Mouse (Mus musculus) liver, postnatal 0 days (tissue): ENCODE data around the gene Cemip2. TPM values are rescaled to one million over a fixed set of nuclear protein-coding genes. Genes with fewer than 3 reads are reported as not detected.

ENCODE experiments used
- ATAC-seq: fragments of 200-750 bp; cut with Nextera tagmentation; 2 replicates; pipeline ENCODE4 v1.8.0; 2017; ENCODE audit warnings: mild to moderate bottlenecking, moderate library complexity
- DNase-seq: peaks from one replicate; pipeline ENCODE4 v3.0.0-alpha.2; 2016
- H3K27ac ChIP-seq: fragments of 300-500 bp; sonication (generic); 2 replicates; pipeline ENCODE4 v1.5.1; 2014; ENCODE audit warnings: antibody characterized with exemption, moderate library complexity, mild to moderate bottlenecking, low read depth
- H3K27me3 ChIP-seq: fragments of 300-500 bp; sonication (generic); 2 replicates; pipeline ENCODE4 v1.6.1; 2014; ENCODE audit warnings: low read length, control low read depth, mixed read lengths; ENCODE audit not compliant: insufficient read depth
- H3K36me3 ChIP-seq: fragments of 300-500 bp; sonication (generic); replicated peaks from 2 replicates; pipeline ENCODE4 v1.6.1; 2014; ENCODE audit warnings: mild to moderate bottlenecking, control low read depth, low read length, moderate library complexity, mixed read lengths; ENCODE audit not compliant: insufficient read depth
- H3K4me1 ChIP-seq: fragments of 300-500 bp; sonication (generic); 2 replicates; pipeline ENCODE4 v1.6.1; 2014; ENCODE audit warnings: antibody characterized with exemption, mild to moderate bottlenecking, control low read depth; ENCODE audit not compliant: insufficient read depth
- H3K4me2 ChIP-seq: fragments of 300-500 bp; sonication (generic); 2 replicates; pipeline ENCODE4 v1.6.1; 2014; ENCODE audit warnings: low read depth, mild to moderate bottlenecking, low read length, moderate library complexity, mixed read lengths
- H3K4me3 ChIP-seq: fragments of 300-500 bp; sonication (generic); 2 replicates; pipeline ENCODE4 v1.5.1; 2014; ENCODE audit warnings: low read depth, low read length
- H3K9ac ChIP-seq: fragments of 300-500 bp; sonication (generic); replicated peaks from 2 replicates; pipeline ENCODE4 v1.6.1; 2014; ENCODE audit warnings: mild to moderate bottlenecking, moderate library complexity
- H3K9me3 ChIP-seq: fragments of 300-500 bp; sonication (generic); 2 replicates; pipeline ENCODE4 v1.6.1; 2016; ENCODE audit warnings: mild to moderate bottlenecking, control low read depth, low read length, mixed read lengths
- CTCF ChIP-seq: sonication (generic); IDR thresholded peaks from 2 replicates; pipeline ENCODE4 v1.5.1; 2016; ENCODE audit warnings: antibody characterized with exemption, low read depth
- EP300 ChIP-seq: IDR thresholded peaks from 2 replicates; pipeline ENCODE4 v1.6.1; 2016; ENCODE audit warnings: antibody characterized with exemption, low read depth, mild to moderate bottlenecking
- WGBS: fragments of 180-500 bp; shearing (Covaris S2); extraction: QIAGEN DNeasy Blood & Tissue Kit; methylation state at CpG from one replicate; pipeline ENCODE4 v1.1.7; 2014; ENCODE audit not compliant: insufficient replicate concordance; 5-methylcytosine and 5-hydroxymethylcytosine counted together
- polyA plus RNA-seq: library from polyadenylated mRNA; unstranded; fragments of >200 nt; fragmentation: Nextera tagmentation; extraction: Ambion mirVana; gene quantifications from 2 replicates; pipeline ENCODE4 v1.2.1, GENCODE M21; 2015

Cemip2 gene
- polyA plus RNA-seq, 1 experiment from 2014 or later, result 6.6 TPM

GRCm38 (mm10) chr19:21824146-21824545 is 46.0 kb downstream of the Cemip2 start:
- Histone ChIP-seq H3K27ac (no peak overlapping the region), H3K4me2 (no peak overlapping the region), H3K9me3 (no peaks in the 10 kb centered on the region), H3K9ac (no peak overlapping the region), H3K36me3 (peaks cover 19% of the 10 kb centered on the region), H3K4me1 (no peaks in the 10 kb centered on the region), H3K27me3 (no peaks in the 10 kb centered on the region), H3K4me3 (no peak overlapping the region)
- DNase-seq, result no peak
- ATAC-seq, result no peak
- TF ChIP-seq CTCF (no peak), EP300 (no peak)
- 82% methylated on average over 5 of the region's 5 CpGs for WGBS

DNA sequence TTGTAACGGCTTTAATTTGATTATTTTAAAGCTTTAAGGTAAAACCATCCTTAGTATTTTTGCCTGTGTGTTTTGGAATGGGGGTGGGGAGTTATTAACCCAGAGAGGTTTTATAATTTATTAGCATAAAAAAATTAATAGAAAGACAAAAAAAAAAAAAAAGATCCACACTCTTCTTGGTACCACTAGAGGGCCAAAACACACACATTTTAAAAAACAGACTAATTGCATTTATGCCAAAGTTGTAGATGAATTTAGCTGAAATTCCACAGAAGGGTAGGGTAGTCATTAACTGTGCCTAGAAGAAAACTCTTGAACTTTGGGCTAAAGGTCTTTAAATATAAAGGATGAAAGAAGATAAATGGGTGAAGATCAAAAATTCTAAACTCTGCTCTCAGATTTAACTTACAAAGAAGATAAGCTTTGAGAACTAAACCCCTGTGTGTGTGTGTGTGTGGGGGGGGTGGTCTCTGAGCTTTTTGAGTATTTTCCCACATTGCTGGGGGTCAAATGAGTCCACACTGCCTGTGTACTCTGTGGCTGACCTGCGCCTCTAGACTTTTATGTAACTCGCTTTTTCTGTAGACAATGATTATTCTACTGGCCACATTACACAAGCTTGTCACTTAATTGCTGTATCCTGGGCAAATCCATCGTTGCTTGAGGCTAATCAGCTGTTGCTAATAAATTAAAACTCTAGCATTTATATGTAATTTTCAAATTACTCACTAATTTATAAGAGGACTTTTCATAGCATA is 47.2 kb downstream of the Cemip2 start:
- Histone ChIP-seq H3K9me3 (no peaks in the 10 kb centered on the region), H3K9ac (no peak overlapping the region), H3K27ac (no peak overlapping the region), H3K4me3 (no peak overlapping the region), H3K36me3 (peaks cover 29% of the 10 kb centered on the region), H3K27me3 (no peaks in the 10 kb centered on the region), H3K4me2 (no peak overlapping the region), H3K4me1 (no peaks in the 10 kb centered on the region)
- no peak for ATAC-seq
- 76% methylated on average over 4 of the region's 4 CpGs for WGBS
- TF ChIP-seq CTCF (peak; percentile 20; the same call in 1 of the 2 replicates), EP300 (no peak)
- no peak for DNase-seq

GRCm38 (mm10) chr19:21833416-21833992 is 55.4 kb downstream of the Cemip2 start:
- 0 out of 2 replicates have a peak, but pooled peaks have one; percentile 23 for TF ChIP-seq EP300
- no peak for TF ChIP-seq CTCF
- Histone ChIP-seq H3K9ac (no peak overlapping the region), H3K36me3 (peaks cover 61% of the 10 kb centered on the region), H3K27me3 (no peaks in the 10 kb centered on the region), H3K4me3 (no peak overlapping the region), H3K9me3 (no peaks in the 10 kb centered on the region), H3K4me2 (no peak overlapping the region), H3K4me1 (no peaks in the 10 kb centered on the region), H3K27ac (no peak overlapping the region)
- no peak for ATAC-seq
- no peak for DNase-seq
- 58% methylated on average over 12 of the region's 12 CpGs for WGBS

DNA sequence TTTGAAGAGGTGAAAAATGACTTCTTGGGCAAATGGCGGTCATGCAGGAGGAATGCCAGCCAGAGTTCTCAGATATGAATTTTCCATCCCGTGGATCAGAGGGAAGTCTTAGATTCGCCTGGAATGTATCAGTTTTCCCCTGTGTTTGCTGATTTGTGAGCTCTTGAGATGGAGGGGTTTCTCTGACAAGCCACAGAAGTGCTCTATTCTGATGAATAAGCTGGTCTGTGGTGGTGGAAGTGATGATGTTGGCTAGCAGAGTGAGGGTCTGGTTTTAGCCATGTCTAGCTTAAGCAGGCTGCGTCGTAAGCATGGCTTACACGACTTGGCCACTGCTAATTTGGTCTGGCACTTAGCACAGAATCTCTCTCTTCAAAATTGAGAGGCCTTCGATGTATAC is 56.8 kb downstream of the Cemip2 start:
- Histone ChIP-seq H3K9ac (no peak overlapping the region), H3K9me3 (no peaks in the 10 kb centered on the region), H3K27ac (no peak overlapping the region), H3K36me3 (peaks cover 55% of the 10 kb centered on the region), H3K4me3 (no peak overlapping the region), H3K27me3 (no peaks in the 10 kb centered on the region), H3K4me2 (no peak overlapping the region), H3K4me1 (no peaks in the 10 kb centered on the region)
- TF ChIP-seq CTCF, result no peak
- TF ChIP-seq EP300, result no peak
- DNase-seq (no peak), ATAC-seq (no peak)
- 78% methylated on average over 7 of the region's 7 CpGs for WGBS

- no peak for DNase-seq
- Histone ChIP-seq H3K27me3 (no peaks in the 10 kb centered on the region), H3K4me3 (no peak overlapping the region), H3K4me2 (no peak overlapping the region), H3K9ac (no peak overlapping the region), H3K4me1 (no peaks in the 10 kb centered on the region), H3K36me3 (peaks cover 50% of the 10 kb centered on the region), H3K9me3 (no peaks in the 10 kb centered on the region), H3K27ac (no peak overlapping the region)
- ATAC-seq, result no peak
- WGBS, result 82% methylated on average over 10 of the region's 10 CpGs
- TF ChIP-seq EP300 (no peak), CTCF (no peak)
These were observed 72.6 kb downstream of the Cemip2 start for GRCm38 (mm10) chr19:21850721-21851120.

DNA sequence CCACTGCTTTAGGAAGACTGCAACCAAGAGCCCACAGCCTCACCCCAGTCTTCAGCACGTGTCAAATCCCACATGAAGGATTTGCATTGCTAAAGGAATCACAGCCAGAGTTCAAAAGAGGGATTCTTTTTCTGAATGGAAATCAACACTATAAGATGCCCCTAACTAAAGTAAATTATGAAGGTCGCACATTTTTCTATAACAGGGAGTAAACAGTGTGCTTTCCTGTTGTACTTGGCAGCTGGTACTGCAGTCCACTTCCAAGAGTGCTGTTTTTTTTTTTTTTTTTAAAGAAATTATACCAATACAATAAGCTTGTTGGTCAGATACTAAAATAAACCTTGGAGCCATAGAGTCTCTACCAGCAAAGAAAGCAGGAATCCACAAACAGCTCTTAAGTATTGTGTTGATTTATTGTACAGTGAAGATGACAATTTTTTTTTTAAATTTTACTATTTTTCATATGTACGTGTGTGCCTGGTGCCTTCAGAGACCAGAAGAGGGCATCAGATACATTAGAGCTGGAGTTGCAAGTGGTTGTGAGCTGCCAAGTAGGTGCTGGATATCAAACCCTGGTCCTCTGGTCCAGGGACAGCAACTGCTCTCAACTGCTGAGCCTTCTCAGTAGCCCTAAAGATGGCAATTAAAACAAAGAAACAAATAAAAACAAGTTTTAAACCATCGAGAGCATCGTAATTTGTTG is 76.5 kb downstream of the Cemip2 start:
- Histone ChIP-seq H3K4me2 (no peak overlapping the region), H3K9ac (no peak overlapping the region), H3K4me1 (no peaks in the 10 kb centered on the region), H3K27ac (no peak overlapping the region), H3K36me3 (peaks cover 60% of the 10 kb centered on the region), H3K9me3 (no peaks in the 10 kb centered on the region), H3K4me3 (no peak overlapping the region), H3K27me3 (no peaks in the 10 kb centered on the region)
- TF ChIP-seq CTCF (no peak), EP300 (no peak)
- 83% methylated on average over 5 of the region's 5 CpGs for WGBS
- ATAC-seq, result no peak
- DNase-seq, result no peak
